Mouse (Mus musculus) kidney, adult 2 months (tissue): ENCODE results near the gene Phyhd1.

ENCODE experiments used
- CTCF ChIP-seq: fragments of 200-500 bp; conservative IDR thresholded peaks from 2 replicates; pipeline ENCODE4 v1.5.1; 2011; ENCODE audit warnings: low read depth, mild to moderate bottlenecking, control low read depth, low read length, moderate library complexity, mixed read lengths; ENCODE audit not compliant: insufficient read depth, insufficient read length
- POLR2A ChIP-seq: fragments of 200-500 bp; IDR thresholded peaks from one replicate; pipeline ENCODE4 v1.6.1; 2011; ENCODE audit warnings: low read depth, low read length, control low read depth

GRCm38 (mm10) chr2:30316136-30316535 is 50.1 kb downstream of the Phyhd1 start:
- TF ChIP-seq POLR2A (no peak), CTCF (0 out of 2 replicates have a peak, but pooled peaks have one; percentile 4)
